Mouse (Mus musculus): Measurements from ENCODE around the gene Gm37419.
A peak's percentile ranks its signal among the peaks of the same experiment; 100 is the strongest.

Gm37419 gene

DNA sequence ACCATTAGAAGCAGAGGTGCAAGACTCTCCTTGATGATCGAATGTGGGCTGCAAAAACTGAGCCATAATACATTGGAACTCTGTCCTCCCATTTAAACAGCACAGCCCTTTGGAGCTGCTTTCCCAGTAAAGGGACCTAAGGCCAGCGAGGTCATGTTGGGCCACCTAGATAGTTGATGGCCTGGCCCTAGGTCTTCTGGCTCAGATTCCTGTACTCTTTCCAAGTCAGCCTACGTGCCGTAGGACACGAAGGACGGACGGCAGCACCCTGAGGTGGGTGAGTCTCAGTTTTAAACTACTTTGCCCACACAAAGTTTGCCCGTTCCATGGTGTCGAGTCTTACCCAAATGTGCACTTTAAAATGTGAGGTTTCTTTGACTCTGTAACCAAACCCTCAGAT lies 8.8 kb upstream of the Gm37419 start:
- no peak for DNase-seq (ENCODE audit: low spot score)

DNA sequence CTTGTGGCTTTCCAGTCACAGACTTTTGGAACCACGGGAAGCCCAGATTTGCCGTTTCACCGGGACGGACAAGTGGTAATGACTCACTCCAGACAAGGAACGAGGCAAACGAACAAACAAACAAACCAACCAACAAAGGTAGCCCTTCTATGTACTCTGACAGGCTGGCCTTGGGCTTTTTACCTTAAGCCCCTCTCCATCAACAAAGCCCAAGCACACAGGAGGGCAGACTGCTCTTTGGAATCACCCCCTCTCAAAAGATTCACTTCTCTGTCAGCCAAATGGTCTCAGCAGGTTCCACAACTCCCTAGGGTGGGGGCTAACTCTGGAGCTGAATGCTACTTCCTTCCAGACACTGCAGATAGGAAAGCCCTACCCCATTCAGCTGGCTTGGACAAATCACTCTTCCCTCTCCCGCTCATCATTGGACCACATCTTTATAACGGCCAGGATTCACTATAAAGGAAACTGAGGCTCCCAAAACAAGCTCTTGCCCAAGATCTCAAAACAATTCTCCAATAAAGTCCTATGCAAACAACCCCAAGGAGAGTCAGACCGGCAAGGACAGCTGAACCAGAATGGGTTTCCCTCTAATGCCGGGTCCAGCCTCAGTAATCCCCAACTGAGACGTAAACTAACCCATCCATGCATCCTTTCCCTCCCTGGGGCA lies 7.9 kb upstream of the Gm37419 start:
- DNase-seq (ENCODE audit: low spot score), result no peak

DNA sequence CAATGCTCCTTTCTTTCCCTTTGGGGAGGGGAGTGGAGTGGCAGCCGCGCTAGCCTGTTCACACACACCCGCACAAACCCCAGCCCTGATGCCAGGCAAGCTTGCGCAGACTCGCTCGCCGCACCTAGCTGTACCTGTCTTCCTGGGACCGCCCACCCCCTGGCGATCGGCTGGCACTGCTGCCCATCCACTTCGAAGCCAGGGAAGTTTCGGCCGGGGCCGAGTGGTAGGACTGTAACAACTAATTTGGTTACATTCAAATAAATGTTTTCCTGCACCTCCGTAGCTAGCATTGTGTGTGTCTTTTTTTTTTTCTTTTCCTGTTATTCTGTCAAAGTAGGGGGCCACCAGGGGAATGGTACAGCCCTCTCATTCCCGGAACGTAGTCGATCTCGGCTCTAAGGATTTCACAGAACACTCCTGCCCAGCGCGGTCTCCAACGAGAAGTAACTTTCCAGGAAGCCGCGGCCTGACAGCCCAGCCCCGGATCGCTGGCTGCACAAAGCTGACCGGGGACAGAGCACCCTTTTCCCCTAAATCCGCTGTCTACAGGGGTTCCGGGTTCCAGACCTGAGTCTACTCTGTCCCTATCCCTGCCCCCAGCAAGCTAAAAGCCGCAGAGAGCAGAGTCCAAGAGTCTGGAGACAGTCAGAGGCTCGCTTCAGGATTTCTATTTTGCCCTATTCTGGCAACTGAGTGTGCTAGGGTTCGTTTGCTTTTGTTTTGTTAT lies 7.1 kb upstream of the Gm37419 start:
- DNase-seq (ENCODE audit: low spot score), result no peak

DNA sequence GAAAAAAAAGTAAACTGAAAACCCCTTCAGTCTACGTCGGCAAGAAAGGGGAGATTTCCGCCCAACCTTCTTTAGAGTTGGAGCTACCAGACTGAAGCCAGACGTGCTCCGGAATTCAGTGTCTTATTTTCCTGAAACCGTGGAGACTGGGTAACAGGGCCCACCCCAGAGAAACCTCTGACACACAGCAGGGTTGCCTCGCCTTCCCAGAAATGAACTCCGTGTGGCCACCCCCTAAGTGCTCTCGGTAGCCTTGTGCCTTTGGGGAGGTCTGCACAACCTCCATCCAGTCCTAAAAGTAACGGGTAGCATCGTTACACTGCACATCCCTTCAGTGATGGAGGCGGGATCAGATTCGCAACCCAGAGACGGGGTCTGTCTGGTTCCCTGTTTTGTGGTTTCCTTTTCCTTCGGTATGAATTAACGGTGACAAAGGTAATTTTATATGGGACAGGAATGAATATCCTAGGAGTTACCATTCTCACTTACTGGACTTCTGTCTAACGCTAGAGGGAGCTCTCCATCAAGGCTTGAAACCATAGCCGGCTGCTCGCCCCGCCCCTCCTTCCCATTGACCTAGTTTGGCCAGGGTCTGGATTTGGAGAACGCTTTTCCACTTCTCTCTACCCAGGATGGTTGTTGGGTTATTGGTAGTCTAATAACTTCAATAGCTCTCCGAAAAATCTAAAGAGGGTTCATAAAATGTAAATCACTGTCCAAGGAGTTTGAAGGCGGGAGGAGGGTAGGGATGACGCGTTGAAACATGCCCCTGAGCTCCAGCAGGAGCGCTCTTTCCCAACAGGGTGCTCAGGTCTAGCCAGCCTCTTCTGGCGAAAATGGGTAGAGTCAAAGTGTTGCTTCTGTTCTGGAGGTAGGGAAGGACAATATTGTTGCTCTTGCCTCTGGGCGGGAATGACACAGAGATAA lies 6.1 kb upstream of the Gm37419 start:
- DNase-seq (ENCODE audit: low spot score), result peak; percentile 76

DNA sequence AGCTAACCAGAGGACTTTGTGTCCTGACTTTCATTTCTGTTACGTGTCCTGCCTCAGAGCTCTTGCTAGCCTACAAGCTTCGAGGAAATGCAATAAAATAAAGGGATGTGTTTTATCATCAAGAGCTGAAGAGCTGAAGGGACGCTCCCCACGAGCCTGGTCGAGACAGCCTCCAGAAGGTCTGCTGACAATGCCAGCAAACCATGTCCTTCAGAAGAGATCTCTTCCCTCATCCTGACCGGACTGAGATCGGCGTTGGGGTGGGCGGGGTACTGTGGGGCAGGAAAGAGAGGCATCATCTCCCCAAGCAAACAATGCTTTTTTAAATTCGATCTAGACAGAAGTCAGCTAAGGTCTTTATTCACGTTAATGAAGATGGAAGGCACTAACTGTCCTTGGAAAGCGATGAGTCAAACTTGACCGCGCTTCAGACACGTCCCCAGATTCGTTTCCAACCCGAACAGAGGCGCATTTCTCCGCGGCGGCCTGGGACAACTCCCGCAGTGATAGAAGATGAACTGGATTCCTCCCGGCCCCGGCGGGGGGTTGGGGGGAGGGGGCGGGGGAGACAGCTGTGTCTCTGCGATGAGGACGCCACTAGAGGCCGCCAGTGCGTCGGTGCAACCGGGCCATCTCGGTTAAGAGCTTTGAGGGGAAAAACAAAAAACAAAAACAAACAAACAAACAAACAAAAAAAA lies 5.2 kb upstream of the Gm37419 start:
- peak; percentile 79 for DNase-seq (ENCODE audit: low spot score)

DNA sequence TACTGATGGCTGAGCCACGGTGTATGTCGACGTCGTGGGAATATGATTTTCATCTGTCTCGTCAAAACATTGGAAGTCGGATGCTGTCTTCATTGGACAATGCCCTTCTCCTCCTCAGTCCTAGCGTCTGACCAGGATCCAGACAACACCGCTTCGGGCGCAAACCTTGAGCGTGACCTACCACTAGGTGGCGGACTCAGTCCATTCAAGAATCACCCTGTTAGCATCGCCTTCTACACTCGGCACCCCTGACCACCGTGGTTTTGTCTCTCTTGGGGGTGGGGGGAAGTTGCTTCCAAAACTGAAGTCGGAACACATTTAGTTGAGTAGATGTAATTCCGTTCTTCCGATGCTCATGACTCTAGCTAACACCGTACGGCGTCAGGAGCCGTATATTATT lies 4.1 kb upstream of the Gm37419 start:
- peak; percentile 85 for DNase-seq (ENCODE audit: low spot score)

DNA sequence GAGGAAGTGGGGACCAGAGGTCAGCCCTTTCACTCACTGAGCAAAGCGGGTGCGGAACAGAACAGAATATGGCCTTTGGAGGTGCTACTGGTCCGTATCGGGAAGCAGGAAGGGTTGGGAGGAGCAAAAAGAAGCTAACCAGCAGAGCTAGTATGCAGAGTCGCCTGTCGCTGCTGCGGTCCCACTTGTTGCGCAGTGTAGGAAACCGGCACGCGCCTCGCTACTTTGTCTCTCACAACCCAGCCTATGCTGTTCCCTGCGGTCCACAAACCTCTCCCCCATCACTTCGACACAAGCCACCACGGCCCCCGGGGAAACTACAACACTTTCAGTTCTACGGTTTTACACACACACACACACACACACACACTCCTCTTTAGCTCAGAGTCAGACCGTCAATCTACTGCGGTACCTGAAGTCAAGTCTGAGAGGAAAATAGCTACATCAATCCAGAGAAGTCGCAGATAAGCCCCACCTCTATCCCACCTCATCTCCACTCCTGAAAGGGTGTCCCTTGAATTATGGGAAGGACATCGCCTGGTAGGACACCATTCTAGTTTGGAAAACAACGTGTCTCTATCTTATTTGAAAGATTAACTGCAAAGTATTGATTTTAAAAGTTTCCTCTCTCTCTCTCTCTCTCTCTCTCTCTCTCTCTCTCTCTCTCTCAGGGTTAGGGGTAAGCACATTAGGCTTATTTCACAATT lies 3.4 kb upstream of the Gm37419 start:
- DNase-seq (ENCODE audit: low spot score), result peak; percentile 49

DNA sequence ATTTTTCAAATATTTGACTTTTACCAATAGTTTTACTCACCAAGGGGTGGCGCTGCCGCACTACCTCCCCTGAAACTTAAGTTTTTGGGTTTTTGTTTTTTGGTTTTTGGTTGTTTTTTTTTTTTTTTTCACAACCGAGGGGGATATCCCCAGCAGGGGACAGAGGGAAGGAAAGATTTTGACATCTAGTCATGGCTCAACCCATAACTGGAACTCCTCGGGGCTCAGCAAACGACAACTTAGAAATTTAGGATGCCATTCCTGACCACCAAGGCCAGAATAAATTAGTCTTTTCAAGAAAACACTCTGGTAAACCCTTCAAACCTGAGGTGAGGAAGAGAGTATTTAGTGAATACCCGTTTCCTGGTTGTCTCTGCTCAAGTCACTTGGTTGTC lies 2.8 kb upstream of the Gm37419 start:
- no peak for DNase-seq (ENCODE audit: low spot score)

DNA sequence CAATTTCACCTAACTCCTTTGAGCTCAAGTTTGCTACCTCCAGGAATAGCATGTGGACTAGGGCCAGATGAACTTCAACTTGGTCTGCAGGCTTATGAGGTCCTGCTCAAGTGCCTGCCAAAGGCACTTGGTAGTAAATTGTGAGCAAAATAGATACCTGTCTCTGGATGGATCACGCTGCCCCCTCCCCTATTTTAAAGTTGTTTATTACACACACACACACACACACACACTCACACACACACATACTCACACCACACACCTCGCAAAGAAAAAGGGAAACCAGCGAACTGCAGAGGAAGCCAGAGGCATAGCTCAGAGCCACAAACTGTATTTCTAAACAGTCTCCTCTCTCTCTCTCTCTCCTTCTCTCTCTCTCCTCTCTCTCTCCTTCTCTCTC lies 2.1 kb upstream of the Gm37419 start:
- DNase-seq (ENCODE audit: low spot score), result no peak

DNA sequence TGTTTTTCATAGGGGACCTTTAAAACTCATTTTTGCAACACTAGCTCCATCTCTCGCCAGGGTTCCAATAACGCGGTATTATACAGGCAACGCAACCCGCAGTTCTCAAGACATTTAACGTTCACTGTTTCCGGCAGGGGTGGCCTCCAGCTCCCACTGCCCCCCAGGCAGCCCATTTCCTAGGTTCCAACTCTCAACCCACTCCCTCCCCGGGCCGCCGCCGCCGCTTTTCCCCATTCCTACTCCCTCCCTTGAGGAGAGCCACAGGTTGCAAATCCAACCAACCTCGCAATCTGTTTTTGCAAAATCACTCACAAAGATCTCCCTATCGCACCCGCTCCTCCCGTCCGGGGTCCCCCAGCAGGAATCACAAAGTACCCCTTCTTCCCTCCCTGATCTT lies 1.4 kb upstream of the Gm37419 start:
- DNase-seq (ENCODE audit: low spot score), result no peak

DNA sequence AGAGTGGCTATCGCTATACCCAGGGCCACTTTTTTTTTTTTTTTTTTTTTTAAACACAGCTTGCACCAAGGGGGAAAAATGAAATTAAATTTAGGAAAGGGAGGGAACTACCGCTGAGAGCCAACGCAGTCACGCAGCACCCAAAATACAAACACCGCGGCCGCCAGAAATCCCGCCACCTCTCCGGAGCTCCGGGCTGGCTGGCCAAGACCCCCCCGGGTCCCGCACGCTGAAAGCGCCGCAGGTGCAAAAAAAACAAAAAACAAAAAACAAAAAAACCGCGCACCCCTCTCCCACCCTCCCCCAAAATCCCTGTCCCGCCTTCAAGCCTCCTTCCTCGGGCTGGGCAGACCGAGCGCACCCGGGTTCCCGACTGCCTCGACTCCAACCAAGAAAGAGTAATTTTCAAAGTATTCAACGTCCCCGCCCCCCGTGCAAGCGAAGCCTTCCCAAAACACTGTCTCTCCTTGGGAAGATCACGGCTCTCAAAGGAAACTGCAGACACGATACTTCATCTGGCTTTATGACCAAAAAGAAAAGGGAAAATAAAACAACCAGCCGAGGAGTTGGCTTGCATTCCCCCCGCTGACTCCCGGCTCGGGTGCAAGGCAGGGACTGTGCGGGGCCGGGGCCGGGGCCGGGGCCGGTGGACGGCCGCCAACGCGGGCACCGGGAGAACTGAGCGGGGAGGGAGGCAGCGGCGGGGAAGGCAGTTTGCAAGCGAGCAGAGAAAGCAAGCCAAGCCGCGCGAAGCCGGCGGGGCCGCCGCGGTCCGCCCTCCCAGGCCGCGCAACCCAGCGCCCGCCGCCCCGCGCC lies 733 bp upstream of the Gm37419 start:
- peak; percentile 62 for DNase-seq (ENCODE audit: low spot score)

DNA sequence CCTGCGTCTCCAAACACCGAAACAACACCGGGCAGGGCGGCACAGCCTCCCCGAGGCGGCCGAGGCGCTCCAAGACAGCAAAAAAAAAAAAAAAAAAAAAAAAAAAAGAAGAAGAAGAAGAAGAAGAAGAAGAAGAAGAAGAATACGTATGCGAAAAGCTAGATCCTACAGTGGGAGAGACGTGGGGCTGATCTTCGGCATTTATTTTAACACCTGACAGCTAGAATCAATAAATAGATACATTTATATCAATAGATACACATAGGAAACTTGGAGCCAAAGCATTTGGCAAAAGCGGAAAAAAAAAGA lies 171 bp upstream of the Gm37419 start:
- DNase-seq (ENCODE audit: low spot score), result no peak

DNA sequence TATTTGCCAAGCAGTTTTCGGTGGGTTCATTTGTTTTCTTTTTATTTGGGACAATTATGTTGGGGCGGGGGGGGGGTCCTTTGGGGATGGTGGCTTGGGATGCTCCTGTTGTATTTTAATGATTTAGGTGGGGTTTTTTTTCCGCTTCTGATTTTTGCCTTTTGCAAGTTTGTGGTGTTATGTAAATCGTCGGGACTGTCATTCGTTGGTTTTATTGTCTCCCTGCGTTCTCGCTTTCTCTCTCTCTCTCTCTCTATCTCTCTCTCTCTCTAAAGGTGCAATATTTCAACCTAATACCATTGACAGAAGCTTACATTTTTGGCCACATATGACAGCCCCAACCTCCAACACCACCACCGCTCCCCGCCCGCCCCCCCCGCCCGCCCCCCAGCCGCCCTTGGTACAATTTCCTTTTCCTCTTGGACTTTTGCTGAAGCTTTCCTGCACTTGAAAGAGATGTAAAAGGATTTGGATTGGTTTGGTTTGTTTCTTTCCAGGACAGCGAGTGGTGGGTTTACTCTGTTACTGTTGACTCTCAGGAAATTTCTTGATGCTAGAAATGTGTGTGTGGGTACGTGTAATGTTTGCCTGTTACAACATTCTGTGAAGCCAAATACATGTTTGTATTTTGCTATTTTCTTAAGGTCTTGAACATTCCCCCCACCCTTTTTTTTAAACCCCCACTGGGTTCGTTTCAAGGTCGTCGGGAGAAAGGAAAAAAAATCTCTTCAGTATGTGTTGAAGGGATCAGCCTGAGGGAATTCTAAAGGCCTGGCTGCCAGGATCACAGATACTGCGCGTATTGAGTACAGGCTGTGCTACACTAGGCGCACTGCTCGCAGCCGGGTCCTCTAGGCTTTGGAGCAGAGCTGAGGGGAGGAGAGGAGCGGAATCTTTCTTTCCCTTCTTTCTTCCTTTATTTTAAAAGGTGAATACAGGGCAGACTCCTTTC lies 1.2 kb downstream of the Gm37419 start:
- DNase-seq (ENCODE audit: low spot score), result no peak

DNA sequence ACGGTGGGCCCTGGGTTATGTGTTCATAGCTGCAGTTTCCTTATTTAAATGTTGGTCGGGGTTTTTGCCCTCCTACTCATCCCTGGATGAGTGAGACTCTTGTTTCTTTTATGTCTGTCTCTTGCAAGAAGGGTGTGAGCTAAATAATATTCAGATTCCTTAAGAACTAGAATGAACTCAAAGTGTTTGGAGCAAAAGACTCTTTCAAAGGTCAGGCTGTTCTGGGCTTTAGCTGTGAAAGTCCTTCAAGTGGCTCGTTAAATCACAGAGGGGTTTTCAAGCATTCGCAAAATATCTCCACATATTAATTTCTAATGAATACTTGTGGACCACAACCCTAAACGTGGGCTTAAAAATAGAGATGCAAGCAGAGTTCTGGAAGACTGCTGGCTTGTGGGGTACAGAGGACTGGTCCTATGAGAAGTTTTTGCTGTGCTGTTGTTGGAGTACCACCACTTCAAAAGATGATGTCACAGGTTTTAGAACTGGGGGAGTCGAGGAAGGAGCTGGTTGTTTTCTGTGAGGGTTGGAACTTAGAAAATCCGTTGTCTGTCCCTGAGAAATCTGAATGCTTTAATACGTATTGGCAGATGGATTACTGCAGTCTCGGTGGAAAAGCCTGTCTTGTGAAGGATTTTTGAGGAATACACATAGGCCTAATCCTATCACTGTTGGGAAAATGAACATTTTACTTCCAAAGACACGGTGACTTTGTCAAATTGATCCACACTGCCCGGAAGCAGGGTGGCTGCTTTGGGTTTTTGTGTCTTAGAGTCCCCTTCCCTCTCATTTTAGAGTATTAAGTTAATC lies 2.1 kb downstream of the Gm37419 start:
- DNase-seq (ENCODE audit: low spot score), result no peak

DNA sequence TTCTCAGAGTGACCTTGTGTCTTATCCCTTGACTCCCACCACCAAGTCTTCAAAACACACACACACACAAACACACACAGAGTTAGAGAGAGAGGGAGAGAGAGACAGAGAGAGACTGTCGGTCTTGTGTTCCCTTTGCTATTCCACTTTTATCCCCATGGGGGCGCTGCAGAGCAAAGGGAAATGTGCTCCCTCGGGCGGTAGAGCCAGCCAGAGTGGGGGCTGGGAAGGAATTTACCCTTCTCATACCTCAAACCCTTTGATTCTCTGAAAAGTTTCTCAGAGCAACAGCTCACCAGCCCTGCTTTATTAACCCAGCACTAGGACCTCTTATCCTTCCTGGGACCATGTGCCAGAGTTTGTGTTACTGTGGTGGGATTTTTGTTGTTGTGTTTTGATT lies 2.9 kb downstream of the Gm37419 start:
- peak; percentile 81 for DNase-seq (ENCODE audit: low spot score)

DNA sequence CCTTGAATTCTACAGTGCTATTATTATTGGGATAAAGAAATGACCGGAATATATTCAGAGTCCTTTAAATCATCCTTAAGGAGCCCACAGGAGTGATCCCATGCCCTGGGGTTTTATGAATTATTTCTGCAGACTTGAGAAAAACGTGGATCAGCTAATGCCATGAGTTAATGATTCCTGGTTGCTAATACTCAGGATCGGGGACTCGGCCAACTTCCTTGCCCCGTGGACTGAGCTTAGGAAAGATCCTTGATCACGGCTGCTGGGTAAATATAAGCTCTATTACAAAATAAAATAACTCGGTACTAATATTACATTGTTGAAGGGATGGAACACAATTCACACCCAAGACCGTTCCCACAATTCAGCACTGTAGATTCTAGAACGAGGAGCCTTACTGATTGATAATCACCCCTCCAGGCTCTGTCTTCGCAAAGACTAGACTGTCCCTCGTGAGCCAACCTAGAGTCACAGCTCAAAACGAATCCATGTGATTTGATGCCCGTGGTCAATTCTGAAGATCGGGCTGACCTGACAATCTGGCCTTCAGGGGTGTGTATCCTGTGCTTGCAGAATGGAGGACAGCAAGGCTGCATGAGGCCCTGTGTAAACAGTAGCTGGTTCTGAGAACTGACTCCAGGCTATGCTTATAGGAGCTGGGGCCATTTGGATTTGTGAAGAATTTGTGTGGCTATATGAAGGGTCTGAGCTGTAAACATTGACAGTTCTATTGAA lies 3.7 kb downstream of the Gm37419 start:
- no peak for DNase-seq (ENCODE audit: low spot score)

DNA sequence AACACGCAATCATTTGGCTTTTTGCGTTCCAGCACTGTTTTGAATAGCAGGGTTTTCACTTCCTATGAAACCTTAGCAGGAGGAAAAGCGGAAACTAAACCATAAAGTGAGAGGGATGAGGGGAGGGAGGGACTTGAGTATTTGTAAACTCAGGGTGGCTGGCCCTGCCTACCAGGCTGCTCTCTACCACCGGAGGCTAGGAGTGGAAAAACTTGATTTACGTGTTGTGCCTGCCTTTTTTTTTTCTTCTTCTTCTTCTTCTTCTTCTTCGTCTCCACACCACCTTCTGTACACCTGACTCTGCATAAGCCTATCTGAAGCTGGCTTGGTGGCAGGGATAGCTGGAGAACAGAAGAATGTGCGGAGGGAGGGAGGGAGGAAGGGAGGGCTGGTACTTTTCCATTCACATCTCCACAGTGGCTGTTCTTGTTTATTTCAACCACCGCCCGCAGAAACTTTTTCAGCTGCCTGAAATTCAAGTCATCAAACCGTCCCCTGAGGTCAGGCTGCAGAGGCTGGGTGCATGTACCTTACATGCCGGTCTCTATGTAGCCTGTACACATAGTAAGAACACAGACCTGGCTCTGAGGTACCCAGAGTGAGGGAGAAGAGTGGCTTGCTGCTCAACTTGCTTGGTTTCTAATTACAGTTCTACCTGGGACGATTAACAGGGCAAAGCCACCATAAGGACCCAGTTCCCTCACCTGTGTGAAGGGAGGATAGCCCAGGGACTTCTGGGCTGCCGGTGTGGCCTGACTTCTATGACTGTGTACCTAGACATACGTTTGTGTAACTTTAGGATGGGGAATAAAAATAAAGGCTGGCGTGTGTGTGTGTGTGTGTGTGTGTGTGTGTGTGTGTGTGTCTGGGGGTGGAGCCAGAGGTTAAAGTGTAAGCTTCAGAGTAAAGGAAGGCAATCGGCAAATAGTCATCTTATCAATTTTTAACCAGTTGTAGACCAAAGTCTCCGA lies 5.4 kb downstream of the Gm37419 start:
- DNase-seq (ENCODE audit: low spot score), result no peak
